Mouse (Mus musculus) lung, postnatal 14 days (tissue): ENCODE measurements around the gene Myl4.

Source experiments
- DNase-seq: peaks from one replicate; pipeline ENCODE4 v3.0.0; 2021

The Myl4 gene

GRCm38 (mm10) chr11:104572091-104572490 is 21.6 kb downstream of the Myl4 start:
- no peak for DNase-seq

GRCm38 (mm10) chr11:104572566-104572965 is 22.1 kb downstream of the Myl4 start:
- no peak for DNase-seq

GRCm38 (mm10) chr11:104576772-104577612 is 26.5 kb downstream of the Myl4 start:
- no peak for DNase-seq

GRCm38 (mm10) chr11:104578074-104578473 is 27.6 kb downstream of the Myl4 start:
- DNase-seq, result no peak

GRCm38 (mm10) chr11:104579084-104579483 is 28.6 kb downstream of the Myl4 start:
- no peak for DNase-seq

GRCm38 (mm10) chr11:104579575-104579974 is 29.1 kb downstream of the Myl4 start:
- DNase-seq, result no peak

- no peak for DNase-seq
Measured at GRCm38 (mm10) chr11:104580091-104580490, 29.6 kb downstream of the Myl4 start.

GRCm38 (mm10) chr11:104580606-104581005 is 30.1 kb downstream of the Myl4 start:
- no peak for DNase-seq

- DNase-seq, result peak; percentile 43
Measured at GRCm38 (mm10) chr11:104581446-104582307, 31.2 kb downstream of the Myl4 start.

- no peak for DNase-seq
Measured at GRCm38 (mm10) chr11:104582308-104582606, 31.8 kb downstream of the Myl4 start.

- DNase-seq, result no peak
Measured at GRCm38 (mm10) chr11:104582630-104583364, 32.3 kb downstream of the Myl4 start.

- no peak for DNase-seq
Measured at GRCm38 (mm10) chr11:104585495-104585894, 35.0 kb downstream of the Myl4 start.

GRCm38 (mm10) chr11:104587904-104588303 is 37.4 kb downstream of the Myl4 start:
- no peak for DNase-seq

- DNase-seq, result no peak
Measured at GRCm38 (mm10) chr11:104588513-104588912, 38.0 kb downstream of the Myl4 start.

- DNase-seq, result no peak
Measured at GRCm38 (mm10) chr11:104589570-104589969, 39.1 kb downstream of the Myl4 start.

- DNase-seq, result peak; percentile 88
Measured at GRCm38 (mm10) chr11:104590148-104590547, 39.7 kb downstream of the Myl4 start.

- no peak for DNase-seq
Measured at GRCm38 (mm10) chr11:104592066-104592835, 41.8 kb downstream of the Myl4 start.

- DNase-seq, result no peak
Measured at GRCm38 (mm10) chr11:104596365-104596764, 45.9 kb downstream of the Myl4 start.

GRCm38 (mm10) chr11:104599265-104599945 is 48.9 kb downstream of the Myl4 start:
- no peak for DNase-seq

- DNase-seq, result no peak
Measured at GRCm38 (mm10) chr11:104600675-104601074, 50.2 kb downstream of the Myl4 start.

- no peak for DNase-seq
Measured at GRCm38 (mm10) chr11:104604192-104604591, 53.7 kb downstream of the Myl4 start.
